Mouse (Mus musculus): ENCODE data around the gene Hsd17b14.
A peak's percentile ranks its signal among the peaks of the same experiment; 100 is the strongest.
"Not testable (repeated sequence)": the region's sequence is repeated elsewhere in the genome, so short reads cannot be mapped to it uniquely, and the experiment has no call there.

Gene Hsd17b14

DNA sequence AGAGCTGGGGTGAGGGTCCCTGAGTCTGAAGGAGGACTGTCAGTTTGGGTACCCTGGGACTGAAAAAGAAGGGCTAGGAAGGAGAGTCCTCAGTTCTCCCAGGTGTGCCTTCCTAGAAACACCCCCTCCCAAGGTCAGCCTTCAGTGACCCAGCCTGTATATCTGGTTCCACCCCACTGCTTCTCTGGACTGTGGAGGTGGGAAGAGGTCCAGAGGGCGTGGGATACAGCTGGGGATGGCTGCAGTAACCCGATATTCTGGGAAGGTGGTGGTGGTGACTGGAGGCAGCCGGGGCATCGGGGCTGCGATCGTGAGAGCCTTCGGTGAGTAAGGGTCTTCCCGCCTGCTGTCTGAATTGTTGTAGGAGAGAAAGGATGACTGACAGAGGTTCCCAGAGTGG is at the start of gene Hsd17b14:
Gene Hsd17b14 (plus strand): TSS at position 150 of the 400 bp plus-strand sequence.
- peak in 1 of 2 experiments; percentile 46 for DNase-seq

GRCm38 (mm10) chr7:45507583-45507982 is 47.1 kb upstream of the Hsd17b14 start:
- peak in 1 of 2 experiments; percentile 60 for DNase-seq

DNA sequence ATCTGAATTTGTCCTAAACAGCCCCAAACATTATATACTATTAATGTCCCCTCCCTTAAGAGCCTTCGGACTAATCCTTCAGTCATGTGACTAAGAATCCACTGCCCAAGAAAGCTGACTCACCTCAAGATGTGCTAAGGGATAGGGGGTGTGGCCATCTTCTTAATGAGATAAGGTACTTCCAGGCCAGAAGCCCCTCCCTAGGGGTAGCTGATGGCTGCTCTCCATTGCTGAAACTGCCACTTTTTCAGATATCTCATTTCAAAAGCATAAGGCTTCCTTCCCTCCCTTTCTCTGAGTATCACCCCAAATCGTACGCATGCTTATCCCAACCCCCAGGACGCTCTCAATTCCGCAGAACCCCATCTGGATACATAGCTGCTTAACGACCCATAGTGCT is 46.1 kb upstream of the Hsd17b14 start:
- no peak for DNase-seq

DNA sequence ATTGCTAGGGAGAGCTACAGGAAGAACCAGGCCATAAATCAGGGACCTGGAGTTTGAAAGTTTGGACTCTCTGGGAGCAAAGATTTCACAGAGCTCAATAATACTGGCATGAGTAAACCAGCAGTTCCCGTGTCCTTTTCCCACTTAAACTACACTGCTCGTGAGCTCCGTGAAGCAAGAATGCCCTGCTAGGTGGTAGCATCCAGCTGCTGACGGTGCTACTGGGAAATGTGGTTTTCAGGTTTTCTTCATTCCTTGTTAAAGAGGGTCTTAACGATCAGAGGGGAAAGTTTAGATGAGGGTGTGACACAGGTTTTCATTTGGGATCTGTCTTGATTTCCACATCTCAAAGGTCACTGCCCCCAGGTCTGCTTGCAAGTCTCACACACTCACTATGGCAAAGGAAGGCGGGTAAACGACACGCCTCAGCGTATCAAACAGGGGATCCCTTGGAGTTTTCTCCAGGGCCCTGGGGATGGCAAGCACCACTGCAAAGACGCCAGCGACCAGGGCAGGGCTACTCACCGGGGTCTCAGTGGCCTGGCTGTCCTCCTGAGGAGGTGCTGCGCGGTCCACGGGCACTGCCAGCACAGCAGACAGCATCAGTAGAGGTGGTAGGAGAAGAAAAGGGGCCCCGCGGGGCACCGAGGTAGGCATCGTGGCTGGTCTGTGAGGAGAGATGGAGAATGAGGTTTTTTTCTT is 45.4 kb upstream of the Hsd17b14 start:
- DNase-seq: no peak

DNA sequence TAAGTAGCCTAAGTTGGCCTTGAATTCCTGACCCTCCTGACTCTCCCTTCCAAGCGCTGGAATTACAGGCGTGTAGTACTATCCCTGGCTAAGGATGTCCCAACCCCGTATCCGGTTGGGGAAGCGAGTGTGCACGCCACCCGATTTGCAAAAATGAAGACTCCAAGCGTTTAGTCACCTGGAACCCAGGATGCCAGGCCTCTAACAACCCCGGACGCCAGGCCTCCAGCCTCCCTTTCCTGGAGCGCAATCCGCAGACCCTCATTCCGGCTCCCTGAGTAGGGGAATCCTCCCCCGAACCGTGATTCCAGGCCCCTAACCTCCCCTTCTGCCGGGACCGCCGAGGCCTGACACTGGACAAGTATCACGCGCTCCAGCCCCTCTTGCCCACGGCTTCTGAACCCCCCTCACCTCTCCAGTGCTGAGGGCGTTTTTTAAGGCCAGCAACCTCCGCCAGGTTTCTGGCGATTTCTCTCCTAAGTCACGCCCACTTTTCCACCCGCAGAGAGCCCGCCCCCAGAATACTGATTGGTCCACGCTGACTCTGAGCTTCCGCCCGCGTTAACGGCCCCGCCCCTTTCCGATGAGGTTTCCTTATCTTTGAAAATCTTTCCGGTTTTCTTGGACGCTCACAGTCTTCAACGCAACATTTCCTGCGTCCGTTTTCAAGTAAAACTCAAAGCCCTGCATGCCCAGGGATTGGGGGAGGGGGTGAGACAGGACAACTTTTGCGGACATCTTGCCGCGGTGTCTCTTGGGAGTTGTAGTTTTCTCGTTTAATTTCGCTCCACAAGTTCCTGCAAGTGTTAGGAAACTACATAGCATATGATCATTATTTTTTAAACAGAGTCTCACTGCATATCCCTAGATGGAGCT is 44.5 kb upstream of the Hsd17b14 start, which contains the start of gene Nucb1:
Gene Nucb1 (minus strand): TSS at position 495 of the 876 bp plus-strand sequence.
- DNase-seq: peak; percentile 96

DNA sequence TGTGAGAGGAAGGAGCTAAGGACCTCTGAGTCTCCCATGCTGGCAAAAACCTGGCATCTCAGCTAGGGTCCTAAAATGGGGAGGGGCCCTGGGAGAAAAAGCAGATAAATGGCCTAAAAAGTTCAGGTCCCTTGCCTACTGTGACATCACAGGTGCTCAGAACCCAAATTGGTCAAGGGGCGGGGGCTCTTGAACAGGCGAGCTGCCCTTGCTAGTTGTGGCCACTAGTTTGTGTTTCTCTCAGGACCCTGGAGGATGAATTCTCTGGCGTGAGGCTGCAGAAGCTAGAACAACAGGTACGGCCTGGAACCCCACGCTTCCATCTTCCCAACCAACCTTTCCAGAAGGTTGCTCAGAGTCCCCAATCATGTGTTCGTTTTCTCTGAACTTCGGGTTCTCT is 40.3 kb upstream of the Hsd17b14 start:
- no peak for DNase-seq

DNA sequence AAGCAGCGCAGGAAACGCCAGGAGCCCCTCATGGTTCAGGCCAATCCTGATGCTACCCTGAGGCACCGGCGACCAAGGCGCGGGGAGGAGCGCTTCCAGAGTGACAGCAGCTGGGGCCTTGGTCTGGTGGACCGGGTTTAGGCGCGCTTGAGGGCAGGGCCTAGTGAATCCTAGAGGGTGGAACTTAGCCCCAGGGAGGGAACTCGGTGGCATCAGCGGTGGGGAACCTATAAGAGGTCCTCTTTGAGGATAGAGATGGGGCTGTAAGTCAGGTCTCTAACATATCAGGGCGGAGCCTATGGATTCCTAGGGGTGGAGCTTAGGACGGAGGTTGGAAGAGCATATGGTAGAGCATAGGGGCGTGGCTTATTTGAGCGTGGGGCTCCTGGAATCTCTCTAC is 39.3 kb upstream of the Hsd17b14 start:
- DNase-seq: no peak

DNA sequence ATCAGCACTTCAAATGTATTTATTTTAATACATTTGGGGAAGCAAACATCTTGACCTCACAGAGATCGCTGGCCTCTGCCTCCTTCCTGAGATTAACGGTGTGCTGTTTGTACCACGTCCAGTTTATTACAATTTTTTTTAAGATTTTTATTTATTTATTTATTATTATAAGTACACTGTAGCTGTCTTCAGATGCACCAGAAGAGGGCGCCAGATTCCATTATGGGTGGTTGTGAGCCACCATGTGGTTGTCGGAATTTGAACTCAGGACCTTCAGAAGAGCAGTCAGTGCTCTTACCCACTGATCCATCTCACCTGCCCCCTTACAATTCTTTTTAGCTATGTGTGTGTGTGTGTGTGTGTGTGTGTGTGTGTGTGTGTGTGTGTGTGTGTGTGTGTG is 37.8 kb upstream of the Hsd17b14 start:
- not testable (repeated sequence) for DNase-seq

GRCm38 (mm10) chr7:45518618-45519017 is 36.1 kb upstream of the Hsd17b14 start:
- DNase-seq: no peak

DNA sequence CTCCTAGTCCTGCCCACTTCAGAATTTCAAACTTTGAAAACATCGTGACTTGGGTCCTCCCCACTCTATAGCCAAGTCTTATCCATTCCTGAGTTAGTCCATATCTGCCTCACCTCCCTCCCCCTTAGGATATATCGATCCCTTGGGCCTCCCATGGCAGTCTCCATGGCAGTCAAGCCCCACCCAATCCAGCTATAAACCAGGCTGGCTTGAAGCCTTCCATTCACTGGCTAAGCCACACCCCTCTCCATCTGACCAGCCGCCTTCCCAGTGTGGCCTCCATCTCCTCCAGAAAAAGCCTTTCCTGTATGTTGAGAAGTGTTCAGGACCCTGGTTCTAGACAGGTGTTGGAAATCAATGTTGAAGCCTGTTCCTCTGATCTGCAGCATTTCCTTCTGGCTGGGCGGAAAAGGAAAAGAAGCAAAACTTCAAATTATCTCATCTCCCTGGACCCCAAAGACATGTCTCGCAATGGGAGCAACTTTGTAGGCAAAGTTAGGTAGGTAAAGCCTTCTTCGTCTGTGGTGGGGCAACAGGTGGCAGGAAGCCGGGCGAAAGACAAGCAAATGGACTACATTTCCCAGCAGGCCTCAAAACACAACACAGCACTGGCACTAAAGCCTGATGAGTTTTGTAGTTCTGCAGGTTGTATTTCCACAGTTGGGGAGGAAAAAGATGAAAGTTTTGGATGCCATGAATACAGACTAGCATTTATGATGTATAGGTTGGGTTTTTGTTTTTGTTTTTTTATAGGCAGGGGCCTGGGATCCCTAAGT is 35.2 kb upstream of the Hsd17b14 start:
- DNase-seq: no peak

- DNase-seq: no peak
Observed at GRCm38 (mm10) chr7:45520605-45521004, 34.1 kb upstream of the Hsd17b14 start.

GRCm38 (mm10) chr7:45521728-45522184 is 32.9 kb upstream of the Hsd17b14 start:
- peak; percentile 95 for DNase-seq

- DNase-seq: no peak
Observed at GRCm38 (mm10) chr7:45522194-45522752, 32.4 kb upstream of the Hsd17b14 start.

GRCm38 (mm10) chr7:45522957-45523676 is 31.6 kb upstream of the Hsd17b14 start:
- DNase-seq: peak in 1 of 2 experiments; percentile 19

GRCm38 (mm10) chr7:45523678-45524170 is 31.0 kb upstream of the Hsd17b14 start:
- no peak for DNase-seq

DNA sequence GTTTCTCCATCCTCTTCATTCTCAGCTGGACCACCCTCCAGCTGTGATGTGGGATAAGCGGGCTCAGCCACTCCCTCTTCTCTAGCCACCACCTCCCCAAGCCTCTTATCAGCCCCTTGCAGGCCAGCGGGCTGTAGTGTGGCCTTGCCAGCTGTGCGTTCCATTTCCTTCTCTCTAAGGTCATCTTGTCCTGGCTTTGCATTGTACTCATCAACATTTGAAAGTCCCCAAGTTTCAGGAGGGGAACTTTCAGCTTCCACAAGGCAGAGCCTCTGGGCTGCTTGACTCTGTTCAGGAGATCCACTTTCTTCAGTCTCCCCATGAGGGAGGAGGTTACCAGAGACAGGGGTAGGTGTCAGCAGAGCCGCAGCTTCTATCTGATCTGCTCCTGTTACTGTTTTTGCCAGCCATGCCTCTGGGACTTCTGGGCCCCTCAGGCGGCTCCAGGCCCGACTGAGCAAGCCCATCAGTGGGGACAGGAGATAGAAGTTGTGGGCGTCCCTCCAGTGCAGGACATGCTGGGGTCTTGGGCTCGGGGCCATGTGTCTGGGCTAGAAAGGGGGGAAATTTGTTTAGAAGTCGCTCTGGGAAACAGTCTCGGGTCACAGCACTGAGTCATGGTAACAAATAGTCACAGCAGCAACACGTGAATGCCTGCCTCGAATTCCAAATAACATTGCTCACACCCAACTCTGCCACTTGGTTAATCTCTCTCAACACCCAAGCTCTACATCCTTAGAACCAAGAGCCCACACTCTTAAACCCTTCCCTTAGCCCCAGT is 29.7 kb upstream of the Hsd17b14 start:
- peak in 1 of 2 experiments; percentile 31 for DNase-seq

GRCm38 (mm10) chr7:45525809-45526473 is 28.8 kb upstream of the Hsd17b14 start, which contains the start of the genes Ppp1r15a and Plekha4:
Ppp1r15a (minus strand) TSS chr7:45526268.
Plekha4 (plus strand) TSS chr7:45526330.
- DNase-seq: peak; percentile 95 to 97

- DNase-seq: peak; percentile 37 to 66
Observed at GRCm38 (mm10) chr7:45526474-45527120, 28.1 kb upstream of the Hsd17b14 start.

- DNase-seq: not testable (repeated sequence)
Observed at GRCm38 (mm10) chr7:45527169-45527568, 27.5 kb upstream of the Hsd17b14 start.
